Mouse (Mus musculus) lung, embryonic 15.5 days (tissue): ENCODE measurements around the gene Prrt4. TPM values are rescaled to one million over a fixed set of nuclear protein-coding genes. Genes with fewer than 3 reads are reported as not detected.

Source experiments
- ATAC-seq: fragments of 200-750 bp; cut with Nextera tagmentation; 2 replicates; pipeline ENCODE4 v1.8.0; 2017; ENCODE audit warnings: moderate number of reproducible peaks, borderline replicate concordance; ENCODE audit not compliant: low FRiP score, low TSS enrichment; ENCODE audit errors: extremely low read depth
- H3K27ac ChIP-seq: fragments of 300-500 bp; sonication (generic); 2 replicates; pipeline ENCODE4 v1.5.1; 2015; ENCODE audit warnings: moderate library complexity, mild to moderate bottlenecking, inconsistent platforms
- H3K27me3 ChIP-seq: fragments of 300-500 bp; sonication (generic); 2 replicates; pipeline ENCODE4 v1.6.1; 2015; ENCODE audit warnings: inconsistent platforms
- H3K36me3 ChIP-seq: fragments of 300-500 bp; sonication (generic); 2 replicates; pipeline ENCODE4 v1.6.1; 2015; ENCODE audit warnings: inconsistent platforms
- H3K4me1 ChIP-seq: fragments of 300-500 bp; sonication (generic); 2 replicates; pipeline ENCODE4 v1.6.1; 2015; ENCODE audit warnings: inconsistent platforms
- H3K4me2 ChIP-seq: fragments of 300-500 bp; sonication (generic); 2 replicates; pipeline ENCODE4 v1.6.1; 2015; ENCODE audit warnings: inconsistent platforms, mild to moderate bottlenecking, moderate library complexity
- H3K4me3 ChIP-seq: fragments of 300-500 bp; sonication (generic); 2 replicates; pipeline ENCODE4 v1.5.1; 2015; ENCODE audit warnings: mild to moderate bottlenecking, inconsistent platforms
- H3K9ac ChIP-seq: fragments of 300-500 bp; sonication (generic); 2 replicates; pipeline ENCODE4 v1.6.1; 2015; ENCODE audit warnings: inconsistent platforms
- H3K9me3 ChIP-seq: fragments of 300-500 bp; sonication (generic); 2 replicates; pipeline ENCODE4 v1.6.1; 2016; ENCODE audit warnings: inconsistent platforms
- WGBS: fragments of 180-500 bp; shearing (Covaris S2); methylation state at CpG from one replicate; pipeline ENCODE4 v1.1.7; 2015; 5-methylcytosine and 5-hydroxymethylcytosine counted together
- polyA plus RNA-seq: library from polyadenylated mRNA; unstranded; fragments of >200 nt; fragmentation: Nextera tagmentation; extraction: Ambion mirVana; gene quantifications from 2 replicates; pipeline ENCODE4 v1.2.1, GENCODE M21; 2015

The Prrt4 gene
- polyA plus RNA-seq, 1 experiment from 2014 or later: 0.87 TPM

GRCm38 (mm10) chr6:29207017-29207416 is 27.6 kb upstream of the Prrt4 start:
- ATAC-seq: no peak
- no peak overlapping the region for H3K27ac ChIP-seq
- WGBS: 88% methylated on average over 5 of the region's 5 CpGs

GRCm38 (mm10) chr6:29206006-29206405 is 26.6 kb upstream of the Prrt4 start:
- ATAC-seq: no peak
- Histone ChIP-seq H3K27ac (no peak overlapping the region), H3K27me3 (no peaks in the 10 kb centered on the region), H3K9ac (no peak overlapping the region), H3K36me3 (peaks cover 11% of the 10 kb centered on the region), H3K4me3 (no peak overlapping the region), H3K4me1 (peaks cover 5% of the 10 kb centered on the region), H3K9me3 (no peaks in the 10 kb centered on the region), H3K4me2 (no peak overlapping the region)
- 92% methylated on average over 10 of the region's 10 CpGs for WGBS

More at GRCm38 (mm10) chr6:29207017-29207416, 27.6 kb upstream of the Prrt4 start:
- H3K4me3 ChIP-seq: no peak overlapping the region
- H3K4me2 ChIP-seq: no peak overlapping the region
- peaks cover 12% of the 10 kb centered on the region for H3K4me1 ChIP-seq
- H3K36me3 ChIP-seq: peaks cover 11% of the 10 kb centered on the region
- H3K27me3 ChIP-seq: no peaks in the 10 kb centered on the region
- H3K9ac ChIP-seq: no peak overlapping the region
- H3K9me3 ChIP-seq: no peaks in the 10 kb centered on the region

GRCm38 (mm10) chr6:29204932-29205614 is 25.7 kb upstream of the Prrt4 start:
- Histone ChIP-seq H3K36me3 (peaks cover 11% of the 10 kb centered on the region), H3K9ac (no peak overlapping the region), H3K27me3 (no peaks in the 10 kb centered on the region), H3K4me2 (no peak overlapping the region), H3K9me3 (no peaks in the 10 kb centered on the region), H3K27ac (no peak overlapping the region), H3K4me1 (no peaks in the 10 kb centered on the region), H3K4me3 (no peak overlapping the region)
- 53% methylated on average over 15 of the region's 15 CpGs for WGBS
- ATAC-seq: peak; percentile 33; the same call in 1 of the 2 replicates

GRCm38 (mm10) chr6:29203861-29204585 is 24.6 kb upstream of the Prrt4 start:
- Histone ChIP-seq H3K4me2 (no peak overlapping the region), H3K4me1 (no peaks in the 10 kb centered on the region), H3K9me3 (no peaks in the 10 kb centered on the region), H3K9ac (no peak overlapping the region), H3K27me3 (no peaks in the 10 kb centered on the region), H3K36me3 (peaks cover 11% of the 10 kb centered on the region), H3K4me3 (no peak overlapping the region), H3K27ac (no peak overlapping the region)
- no peak for ATAC-seq
- 78% methylated on average over 6 of the region's 6 CpGs for WGBS

GRCm38 (mm10) chr6:29203096-29203495 is 23.7 kb upstream of the Prrt4 start:
- Histone ChIP-seq H3K9ac (no peak overlapping the region), H3K36me3 (peaks cover 11% of the 10 kb centered on the region), H3K4me1 (peaks cover 4% of the 10 kb centered on the region), H3K4me2 (no peak overlapping the region), H3K9me3 (no peaks in the 10 kb centered on the region), H3K27me3 (peaks cover 2% of the 10 kb centered on the region; the same call in 1 of the 2 replicates), H3K27ac (no peak overlapping the region), H3K4me3 (no peak overlapping the region)
- WGBS: 88% methylated on average over 13 of the region's 13 CpGs
- no peak for ATAC-seq

GRCm38 (mm10) chr6:29201988-29202387 is 22.6 kb upstream of the Prrt4 start:
- no peak overlapping the region for H3K4me3 ChIP-seq
- peaks cover 8% of the 10 kb centered on the region; the same call in 1 of the 2 replicates for H3K27me3 ChIP-seq
- no peak overlapping the region for H3K27ac ChIP-seq
- H3K4me1 ChIP-seq: peaks cover 4% of the 10 kb centered on the region
- no peak for ATAC-seq
- no peak overlapping the region for H3K4me2 ChIP-seq
- H3K36me3 ChIP-seq: peaks cover 11% of the 10 kb centered on the region
- 84% methylated on average over 8 of the region's 8 CpGs for WGBS
- no peak overlapping the region for H3K9ac ChIP-seq
- no peaks in the 10 kb centered on the region for H3K9me3 ChIP-seq

GRCm38 (mm10) chr6:29201341-29201740 is 22.0 kb upstream of the Prrt4 start:
- no peak overlapping the region for H3K27ac ChIP-seq
- no peak overlapping the region for H3K4me3 ChIP-seq
- no peak for ATAC-seq
- H3K27me3 ChIP-seq: peaks cover 10% of the 10 kb centered on the region
- WGBS: 78% methylated on average over 5 of the region's 5 CpGs
- no peak overlapping the region for H3K9ac ChIP-seq
- peaks cover 4% of the 10 kb centered on the region for H3K4me1 ChIP-seq
- H3K4me2 ChIP-seq: no peak overlapping the region
- H3K9me3 ChIP-seq: no peaks in the 10 kb centered on the region
- H3K36me3 ChIP-seq: peaks cover 11% of the 10 kb centered on the region

- no peak for ATAC-seq
- Histone ChIP-seq H3K4me3 (no peak overlapping the region), H3K27me3 (peaks cover 12% of the 10 kb centered on the region), H3K27ac (no peak overlapping the region), H3K4me2 (no peak overlapping the region), H3K36me3 (peaks cover 5% of the 10 kb centered on the region; the same call in 1 of the 2 replicates), H3K9me3 (no peaks in the 10 kb centered on the region), H3K4me1 (peaks cover 4% of the 10 kb centered on the region), H3K9ac (no peak overlapping the region)
- 55% methylated on average over 3 of the region's 3 CpGs for WGBS
Measured at GRCm38 (mm10) chr6:29200496-29200895, 21.1 kb upstream of the Prrt4 start.

- Histone ChIP-seq H3K36me3 (peaks cover 5% of the 10 kb centered on the region; the same call in 1 of the 2 replicates), H3K27ac (no peak overlapping the region), H3K4me1 (peaks cover 4% of the 10 kb centered on the region), H3K4me2 (peak overlapping the region; percentile 53), H3K9me3 (no peaks in the 10 kb centered on the region), H3K4me3 (peak overlapping the region; percentile 31; the same call in 1 of the 2 replicates), H3K27me3 (peaks cover 12% of the 10 kb centered on the region), H3K9ac (no peak overlapping the region)
- 31% methylated on average over 8 of the region's 8 CpGs for WGBS
- no peak for ATAC-seq
Measured at GRCm38 (mm10) chr6:29199223-29199855, 20.0 kb upstream of the Prrt4 start.

GRCm38 (mm10) chr6:29198309-29199222 is 19.2 kb upstream of the Prrt4 start:
- 12% methylated on average over 25 of the region's 25 CpGs for WGBS

More at GRCm38 (mm10) chr6:29198309-29199222, 19.2 kb upstream of the Prrt4 start:
- peaks cover 12% of the 10 kb centered on the region for H3K27me3 ChIP-seq
- H3K36me3 ChIP-seq: peaks cover 2% of the 10 kb centered on the region; the same call in 1 of the 2 replicates
- no peaks in the 10 kb centered on the region for H3K9me3 ChIP-seq
- H3K27ac ChIP-seq: no peak overlapping the region
- peak overlapping the region; percentile 11; the same call in 1 of the 2 replicates for H3K9ac ChIP-seq
- peak overlapping the region; percentile 31 for H3K4me3 ChIP-seq
- ATAC-seq: peak; percentile 76
- peak overlapping the region; percentile 53 for H3K4me2 ChIP-seq
- peaks cover 4% of the 10 kb centered on the region for H3K4me1 ChIP-seq
